Mouse (Mus musculus) limb, embryonic 12.5 days (tissue): Measurements from ENCODE around the gene Gm5089. TPM values are rescaled to one million over a fixed set of nuclear protein-coding genes. Genes with fewer than 3 reads are reported as not detected.

Source experiments
- ATAC-seq: fragments of 200-750 bp; cut with Nextera tagmentation; 2 replicates; pipeline ENCODE4 v1.8.0; 2017; ENCODE audit warnings: low read depth, moderate TSS enrichment; ENCODE audit not compliant: insufficient number of reproducible peaks, insufficient read depth, low FRiP score, low TSS enrichment
- H3K27ac ChIP-seq: fragments of 300-500 bp; sonication (generic); 2 replicates; pipeline ENCODE4 v1.5.1; 2016; ENCODE audit warnings: mild to moderate bottlenecking, moderate library complexity
- H3K27me3 ChIP-seq: fragments of 300-500 bp; sonication (generic); 2 replicates; pipeline ENCODE4 v1.6.1; 2016; ENCODE audit warnings: mild to moderate bottlenecking, moderate library complexity
- H3K36me3 ChIP-seq: fragments of 300-500 bp; sonication (generic); 2 replicates; pipeline ENCODE4 v1.6.1; 2016; ENCODE audit warnings: mild to moderate bottlenecking, moderate library complexity
- H3K4me1 ChIP-seq: fragments of 300-500 bp; sonication (generic); replicated peaks from 2 replicates; pipeline ENCODE4 v1.6.1; 2016
- H3K4me2 ChIP-seq: fragments of 300-500 bp; sonication (generic); 2 replicates; pipeline ENCODE4 v1.6.1; 2016; ENCODE audit warnings: mild to moderate bottlenecking, moderate library complexity
- H3K4me3 ChIP-seq: fragments of 300-500 bp; sonication (generic); replicated peaks from 2 replicates; pipeline ENCODE4 v1.5.1; 2016; ENCODE audit warnings: mild to moderate bottlenecking
- H3K9ac ChIP-seq: fragments of 300-500 bp; sonication (generic); replicated peaks from 2 replicates; pipeline ENCODE4 v1.6.1; 2016; ENCODE audit warnings: mild to moderate bottlenecking, moderate library complexity
- H3K9me3 ChIP-seq: fragments of 300-500 bp; sonication (generic); 2 replicates; pipeline ENCODE4 v1.6.1; 2016; ENCODE audit warnings: mild to moderate bottlenecking, moderate library complexity
- WGBS: fragments of 180-500 bp; shearing (Covaris S2); methylation state at CpG from one replicate; pipeline ENCODE4 v1.1.7; 2016; 5-methylcytosine and 5-hydroxymethylcytosine counted together
- polyA plus RNA-seq: library from polyadenylated mRNA; unstranded; fragments of >200 nt; fragmentation: Nextera tagmentation; extraction: Ambion mirVana; gene quantifications from 2 replicates; pipeline ENCODE4 v1.2.1, GENCODE M21; 2016

The Gm5089 gene
- 0.14 and 0.23 TPM in 2 replicates for polyA plus RNA-seq

DNA sequence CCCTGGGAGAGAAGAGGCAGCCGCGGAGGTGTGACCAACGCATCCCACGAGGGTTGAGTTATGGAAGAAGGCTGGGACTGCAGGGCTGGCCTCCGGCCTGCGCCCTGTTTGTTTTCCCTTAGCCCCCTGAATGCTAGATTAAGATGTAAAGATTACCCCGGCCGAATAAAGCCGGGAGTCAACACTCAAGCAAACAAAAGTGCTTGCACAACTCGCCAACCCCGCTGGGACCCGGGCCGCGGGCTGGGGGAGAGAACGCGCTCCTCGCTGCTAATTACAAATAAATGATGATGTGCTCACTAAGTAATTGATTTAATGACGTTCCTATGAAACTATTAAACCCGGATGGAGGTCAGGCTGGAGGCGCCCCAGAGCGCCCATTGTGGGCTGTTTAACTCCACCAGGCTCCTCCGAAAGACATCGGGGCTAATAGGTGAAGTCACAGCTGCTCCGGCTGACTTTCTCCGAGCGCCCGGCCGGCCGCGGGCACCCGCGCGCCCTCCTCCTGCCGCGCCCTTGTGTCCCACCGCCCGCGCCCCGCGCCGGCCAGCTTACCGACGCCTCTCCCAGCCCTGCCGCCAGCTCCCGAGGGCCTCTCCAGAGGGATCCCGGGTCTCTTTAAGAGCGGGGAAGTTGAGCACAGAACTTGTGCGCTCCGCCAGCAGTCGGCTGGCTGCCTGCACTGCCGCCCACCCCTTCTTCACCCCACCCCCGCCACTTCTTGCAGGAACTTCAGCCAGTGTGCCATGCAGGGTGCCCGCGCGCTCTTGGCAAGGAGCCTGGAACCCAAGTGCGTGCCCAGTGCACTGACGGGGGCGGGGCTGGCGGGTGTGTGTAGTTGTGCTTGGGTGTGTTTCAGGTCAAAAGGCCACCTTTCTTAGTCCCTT, at the start of gene Gm5089:
Gene Gm5089, minus strand, starts transcription at position 620 of the 887 bp plus-strand sequence.
- Histone ChIP-seq H3K4me3 (peak within 1 kb of the TSS; percentile 48), H3K4me2 (peak within 1 kb of the TSS; percentile 94), H3K27ac (peak within 1 kb of the TSS; percentile 77), H3K27me3 (peaks cover 66% of the 10 kb centered on the region), H3K36me3 (no peaks in the 10 kb centered on the region), H3K9me3 (no peaks in the 10 kb centered on the region), H3K4me1 (peaks cover 45% of the 10 kb centered on the region), H3K9ac (peak within 1 kb of the TSS; percentile 67)
- under 1% methylated on average over 51 of the region's 59 CpGs for WGBS
- ATAC-seq, result peak; percentile 16; the same call in 1 of the 2 replicates

DNA sequence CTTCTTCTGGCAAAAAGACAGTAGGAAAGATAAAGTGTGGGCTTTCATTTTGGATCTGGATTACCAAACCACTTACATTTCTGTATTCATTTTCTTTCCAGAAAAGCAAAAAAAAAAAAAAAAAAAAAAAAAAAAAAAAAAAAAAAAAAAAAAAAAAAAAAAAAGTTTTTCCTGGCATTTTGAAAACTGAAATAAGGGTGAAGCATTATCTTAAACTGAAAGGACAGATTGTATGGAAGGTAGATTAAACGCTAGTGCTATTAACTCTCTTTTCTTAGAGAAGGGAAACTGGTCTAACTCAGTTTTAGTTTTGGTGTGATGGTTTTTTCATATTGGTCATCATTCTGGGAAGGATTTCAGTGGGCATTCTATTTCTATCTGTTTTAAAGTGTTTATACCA, 41.1 kb upstream of the Gm5089 start:
- no peaks in the 10 kb centered on the region for H3K36me3 ChIP-seq
- H3K4me3 ChIP-seq, result no peak overlapping the region
- no peaks in the 10 kb centered on the region for H3K9me3 ChIP-seq
- 61% methylated on average over 1 of the region's 1 CpGs for WGBS
- H3K4me1 ChIP-seq, result peaks cover 17% of the 10 kb centered on the region
- no peak overlapping the region for H3K9ac ChIP-seq
- peaks cover 29% of the 10 kb centered on the region for H3K27me3 ChIP-seq
- no peak overlapping the region for H3K4me2 ChIP-seq
- no peak overlapping the region for H3K27ac ChIP-seq
- no peak for ATAC-seq

DNA sequence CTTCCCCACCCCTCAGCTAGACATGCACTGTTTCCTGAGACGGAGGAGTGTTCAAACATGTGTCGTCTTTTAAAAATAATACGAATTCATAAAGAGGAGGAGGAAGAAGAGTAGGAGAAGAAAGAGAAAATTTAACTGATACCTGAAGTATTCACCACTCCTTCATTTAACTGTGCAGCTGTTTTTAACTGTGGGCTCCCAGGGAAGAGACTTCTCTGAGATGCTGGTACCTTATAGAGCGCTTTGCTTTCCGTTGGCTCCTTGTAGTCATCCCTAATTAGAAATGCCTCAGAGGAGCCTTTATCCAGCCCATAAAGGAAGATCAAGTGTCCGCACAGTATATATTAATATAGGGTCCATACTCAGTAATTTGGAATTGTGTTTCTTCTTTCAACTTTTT, 40.6 kb upstream of the Gm5089 start:
- no peak overlapping the region for H3K4me3 ChIP-seq
- peaks cover 29% of the 10 kb centered on the region for H3K27me3 ChIP-seq
- H3K36me3 ChIP-seq, result no peaks in the 10 kb centered on the region
- no peak for ATAC-seq
- no peak overlapping the region for H3K27ac ChIP-seq
- peaks cover 18% of the 10 kb centered on the region for H3K4me1 ChIP-seq
- no peak overlapping the region for H3K4me2 ChIP-seq
- no peaks in the 10 kb centered on the region for H3K9me3 ChIP-seq
- no peak overlapping the region for H3K9ac ChIP-seq
- WGBS, result 58% methylated on average over 6 of the region's 6 CpGs

DNA sequence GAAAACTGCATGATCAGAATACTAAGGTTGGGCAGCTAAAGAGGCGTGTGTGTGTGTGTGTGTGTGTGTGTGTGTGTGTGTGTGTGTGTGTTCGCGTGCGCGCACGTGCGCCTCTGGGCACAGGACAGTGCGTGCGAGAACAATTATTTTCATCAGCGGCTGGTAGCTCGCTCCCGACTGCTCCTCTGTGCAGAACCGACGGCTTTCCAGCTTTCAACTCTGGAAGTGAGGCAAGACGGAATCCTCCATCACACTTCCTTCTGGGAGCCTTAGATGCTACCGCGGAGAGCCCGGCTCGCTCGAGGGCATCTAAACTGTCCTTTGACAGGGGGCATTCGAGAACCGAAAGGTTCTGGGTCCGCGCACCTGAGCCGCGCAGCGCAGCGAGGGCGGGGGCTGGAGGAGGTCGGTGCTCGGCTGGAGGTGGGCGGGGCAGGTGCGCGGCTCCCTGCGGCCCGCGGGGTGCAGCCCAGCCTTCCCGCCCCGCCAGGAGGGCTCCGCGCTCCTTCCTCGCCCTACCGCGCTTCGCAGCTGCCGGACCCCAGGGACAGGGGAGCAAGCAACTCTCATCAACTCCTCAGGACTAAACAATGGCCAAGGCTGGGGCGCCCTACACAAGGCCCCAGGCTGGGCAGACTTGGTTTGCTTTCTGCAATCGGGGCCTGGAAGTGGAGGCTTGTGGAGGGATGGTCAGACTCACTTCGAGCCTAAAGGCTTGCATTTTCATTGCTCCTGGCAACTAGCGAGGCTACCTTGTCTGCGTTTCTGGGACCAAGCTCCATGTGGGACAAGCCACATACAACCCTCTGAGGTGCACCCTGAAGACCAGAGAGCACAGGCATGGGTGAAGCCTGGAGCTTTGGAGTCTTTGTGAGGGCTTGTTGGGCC, 39.8 kb upstream of the Gm5089 start, which contains the start of gene Gm10837:
Gene Gm10837, plus strand, starts transcription at position 146 of the 888 bp plus-strand sequence.
- peak; percentile 51 for ATAC-seq
- Histone ChIP-seq H3K4me1 (peaks cover 21% of the 10 kb centered on the region), H3K9ac (peak within 1 kb of the TSS; percentile 65), H3K27me3 (peaks cover 29% of the 10 kb centered on the region), H3K4me2 (peak within 1 kb of the TSS; percentile 77), H3K9me3 (no peaks in the 10 kb centered on the region), H3K4me3 (peak within 1 kb of the TSS; percentile 43), H3K36me3 (no peaks in the 10 kb centered on the region), H3K27ac (peak within 1 kb of the TSS; percentile 72)
- under 1% methylated on average over 51 of the region's 51 CpGs for WGBS

DNA sequence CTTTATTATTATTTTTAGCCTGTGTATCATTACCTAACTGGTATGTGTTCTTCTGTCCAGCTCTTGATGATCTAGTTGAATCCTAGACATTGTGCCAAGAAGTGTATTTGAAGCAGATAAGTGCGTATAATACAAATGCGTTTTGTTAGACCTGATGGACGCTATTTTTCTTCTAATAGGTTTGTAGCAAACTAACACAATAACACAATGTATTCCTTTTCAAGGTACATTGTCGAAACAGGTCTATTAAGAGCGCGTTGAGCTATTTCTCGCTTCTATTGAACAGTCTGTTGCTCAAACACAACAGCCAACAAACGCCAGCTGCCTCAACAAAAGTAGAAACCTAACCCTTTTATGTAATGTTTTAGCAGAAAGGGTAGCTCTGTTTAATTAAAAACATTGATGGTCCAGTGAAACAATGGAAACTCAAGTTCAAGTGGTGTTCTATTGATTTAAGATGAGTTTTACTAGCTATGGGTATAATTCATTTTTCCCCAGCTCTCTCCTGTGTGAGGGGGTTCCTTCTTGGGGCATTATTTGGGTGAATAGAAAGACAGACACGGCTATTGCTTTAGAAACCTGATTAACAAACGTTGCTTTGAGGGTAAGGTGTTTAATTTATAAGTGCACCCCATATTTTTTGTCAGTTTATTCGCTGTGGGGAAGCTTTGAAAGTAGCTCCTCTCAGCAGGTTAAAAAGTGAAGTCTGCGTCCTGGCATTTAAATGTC, 38.9 kb upstream of the Gm5089 start:
- H3K27me3 ChIP-seq, result peaks cover 37% of the 10 kb centered on the region
- 0 out of 2 replicates have a peak overlapping the region, but pooled peaks have one; percentile 72 for H3K27ac ChIP-seq
- WGBS, result 3% methylated on average over 12 of the region's 12 CpGs
- peak overlapping the region; percentile 65; the same call in 1 of the 2 replicates for H3K9ac ChIP-seq
- no peaks in the 10 kb centered on the region for H3K36me3 ChIP-seq
- peaks cover 30% of the 10 kb centered on the region for H3K4me1 ChIP-seq
- H3K4me3 ChIP-seq, result peak overlapping the region; percentile 43
- no peak for ATAC-seq
- peak overlapping the region; percentile 77 for H3K4me2 ChIP-seq
- H3K9me3 ChIP-seq, result no peaks in the 10 kb centered on the region

DNA sequence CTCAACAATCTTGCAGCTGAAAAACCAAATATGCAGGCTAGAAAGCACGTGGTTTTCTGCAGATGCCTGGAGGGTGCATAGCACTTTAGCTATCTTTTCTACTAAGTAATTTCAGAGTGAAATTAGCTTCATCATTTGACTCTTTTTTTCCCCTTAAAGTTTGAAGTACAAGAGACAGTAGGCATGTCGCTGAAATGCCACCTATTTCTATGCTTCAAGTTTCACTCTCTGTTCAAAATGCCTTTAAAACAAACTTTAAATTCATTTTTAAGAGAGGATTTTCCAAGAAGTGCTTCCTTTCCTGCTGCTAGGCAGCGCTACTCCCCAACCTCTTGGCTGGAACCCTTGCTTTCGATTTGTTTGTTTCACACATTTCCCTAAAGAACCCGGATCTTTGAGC, 38.1 kb upstream of the Gm5089 start:
- H3K4me2 ChIP-seq, result peak overlapping the region; percentile 77
- no peak for ATAC-seq
- H3K27ac ChIP-seq, result no peak overlapping the region
- H3K9me3 ChIP-seq, result no peaks in the 10 kb centered on the region
- WGBS, result 0% methylated on average over 5 of the region's 5 CpGs
- no peak overlapping the region for H3K9ac ChIP-seq
- peaks cover 45% of the 10 kb centered on the region for H3K27me3 ChIP-seq
- no peak overlapping the region for H3K4me3 ChIP-seq
- peaks cover 38% of the 10 kb centered on the region for H3K4me1 ChIP-seq
- no peaks in the 10 kb centered on the region for H3K36me3 ChIP-seq

DNA sequence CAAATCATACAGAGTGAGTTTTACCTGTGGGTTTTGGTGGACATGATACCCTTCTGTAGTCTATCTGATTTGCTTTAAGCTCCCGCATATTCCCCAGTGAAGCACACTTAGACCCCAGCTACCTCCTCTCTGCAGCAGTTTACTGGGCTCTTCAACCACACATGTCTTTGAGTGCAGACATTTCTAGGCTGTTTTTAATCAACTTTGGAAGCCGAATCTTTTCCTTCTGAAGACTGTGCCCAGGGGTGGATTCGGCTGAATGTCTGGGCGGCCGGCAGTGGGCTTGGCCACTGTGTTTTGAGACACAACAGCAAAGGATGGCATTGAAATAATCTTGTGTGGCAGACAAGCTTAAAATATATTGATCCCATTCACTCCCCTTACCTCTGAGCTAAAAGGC, 36.5 kb upstream of the Gm5089 start:
- Histone ChIP-seq H3K9ac (no peak overlapping the region), H3K27ac (no peak overlapping the region), H3K4me2 (0 out of 2 replicates have a peak overlapping the region, but pooled peaks have one; percentile 15), H3K9me3 (no peaks in the 10 kb centered on the region), H3K36me3 (no peaks in the 10 kb centered on the region), H3K27me3 (peaks cover 54% of the 10 kb centered on the region), H3K4me3 (no peak overlapping the region), H3K4me1 (peaks cover 52% of the 10 kb centered on the region)
- under 1% methylated on average over 5 of the region's 5 CpGs for WGBS
- ATAC-seq, result no peak

DNA sequence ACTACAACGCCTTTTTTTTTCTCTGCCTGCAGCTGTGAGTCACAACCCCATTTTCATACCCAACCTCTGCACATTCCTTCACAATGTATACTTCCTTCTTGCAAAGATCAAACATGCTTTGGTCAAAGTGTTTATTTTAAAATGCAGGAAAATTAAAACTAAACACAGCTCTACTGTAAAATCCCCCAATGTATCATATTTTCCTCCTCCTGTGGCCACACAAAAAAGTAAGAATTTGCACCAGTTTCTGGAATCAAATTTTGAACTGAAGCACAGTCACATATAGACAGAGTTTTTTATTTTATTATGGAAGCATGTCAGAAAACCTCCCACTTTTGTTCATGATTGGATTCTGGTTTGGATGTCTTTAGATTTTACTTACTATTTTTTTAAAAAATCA, 35.7 kb upstream of the Gm5089 start:
- ATAC-seq, result no peak
- Histone ChIP-seq H3K4me1 (peaks cover 59% of the 10 kb centered on the region), H3K27me3 (peaks cover 58% of the 10 kb centered on the region), H3K9ac (no peak overlapping the region), H3K27ac (no peak overlapping the region), H3K36me3 (no peaks in the 10 kb centered on the region), H3K4me3 (no peak overlapping the region), H3K4me2 (no peak overlapping the region), H3K9me3 (no peaks in the 10 kb centered on the region)
- WGBS, result 6% methylated on average over 1 of the region's 1 CpGs

DNA sequence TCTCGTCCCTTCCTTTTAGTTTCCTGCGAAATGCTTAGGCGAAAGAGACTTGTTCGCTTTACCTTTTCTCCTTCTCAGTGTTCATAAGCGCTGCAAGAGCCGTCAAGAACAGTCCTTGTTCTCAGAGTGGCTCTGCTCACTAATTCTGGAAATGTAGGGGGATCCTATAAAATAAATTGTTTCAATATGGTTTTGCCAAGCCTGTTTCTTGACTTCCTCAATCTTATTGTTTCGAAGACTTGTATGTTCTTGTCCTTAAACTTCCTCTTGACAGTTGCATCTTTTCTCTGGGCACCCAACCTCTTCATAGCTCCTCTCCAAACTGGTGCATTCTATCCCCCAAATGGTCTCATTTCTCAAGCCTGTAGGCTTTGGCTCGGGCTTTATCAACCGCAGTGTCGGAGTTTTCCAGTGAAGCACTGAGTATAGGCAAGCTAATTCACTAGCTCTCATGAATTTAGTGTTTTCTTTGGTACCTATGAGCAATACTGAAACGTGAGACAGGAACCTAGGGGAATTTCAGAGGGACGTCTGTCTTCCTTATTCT, 34.8 kb upstream of the Gm5089 start:
- H3K36me3 ChIP-seq, result no peaks in the 10 kb centered on the region
- H3K4me2 ChIP-seq, result peak overlapping the region; percentile 59
- peak overlapping the region; percentile 51; the same call in 1 of the 2 replicates for H3K9ac ChIP-seq
- peak overlapping the region; percentile 82 for H3K27ac ChIP-seq
- H3K27me3 ChIP-seq, result peaks cover 56% of the 10 kb centered on the region
- no peak for ATAC-seq
- peaks cover 61% of the 10 kb centered on the region for H3K4me1 ChIP-seq
- peak overlapping the region; percentile 24 for H3K4me3 ChIP-seq
- no peaks in the 10 kb centered on the region for H3K9me3 ChIP-seq
- 2% methylated on average over 12 of the region's 12 CpGs for WGBS

DNA sequence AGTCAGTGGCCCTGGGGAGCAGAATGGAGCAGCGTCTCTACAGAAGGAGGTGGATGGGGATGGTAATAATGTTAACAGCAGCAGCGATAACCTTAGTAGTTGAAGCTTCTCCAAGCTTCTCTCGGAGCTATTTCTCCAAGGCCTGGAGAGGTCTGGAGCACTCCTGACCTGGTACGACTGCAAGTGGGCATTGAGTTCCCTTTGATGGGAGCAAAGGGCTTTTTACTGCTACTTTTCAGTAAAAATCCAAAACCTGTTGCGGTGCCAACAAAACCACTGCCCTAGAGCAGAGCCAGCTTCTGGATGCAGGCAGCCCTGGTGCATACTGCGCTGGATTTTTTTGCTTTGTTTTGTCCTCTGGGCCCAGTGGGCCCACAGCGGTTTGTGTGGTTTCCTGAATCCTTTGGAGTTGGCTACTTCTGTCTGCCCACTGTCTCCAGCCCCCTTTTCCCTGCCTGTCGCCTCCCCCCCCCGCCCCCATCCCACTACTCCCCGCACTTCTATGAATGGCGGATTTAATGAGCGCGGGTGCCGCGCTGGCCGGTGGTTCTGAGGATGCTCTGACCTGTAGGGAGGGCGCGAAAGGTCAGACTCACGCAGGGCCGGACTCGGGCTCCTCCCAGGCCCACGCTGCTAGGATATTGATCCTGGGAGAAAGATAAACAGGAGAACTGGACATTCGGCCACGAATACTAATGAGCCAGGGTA, 34.1 kb upstream of the Gm5089 start:
- H3K9me3 ChIP-seq, result no peaks in the 10 kb centered on the region
- ATAC-seq, result no peak
- peak overlapping the region; percentile 59 for H3K4me2 ChIP-seq
- peaks cover 54% of the 10 kb centered on the region for H3K27me3 ChIP-seq
- H3K4me1 ChIP-seq, result peaks cover 57% of the 10 kb centered on the region
- H3K36me3 ChIP-seq, result no peaks in the 10 kb centered on the region
- peak overlapping the region; percentile 82 for H3K27ac ChIP-seq
- WGBS, result 1% methylated on average over 24 of the region's 24 CpGs
- peak overlapping the region; percentile 24 for H3K4me3 ChIP-seq
- H3K9ac ChIP-seq, result peak overlapping the region; percentile 51; the same call in 1 of the 2 replicates
